Mouse (Mus musculus) embryonic fibroblast, embryonic 13.5 days (primary cell): Measurements from ENCODE around the gene 4931428F04Rik.

Experiments used
- CTCF ChIP-seq: IDR thresholded peaks from 2 replicates; pipeline ENCODE4 v1.5.1; 2011; ENCODE audit warnings: mild to moderate bottlenecking, control low read depth, low read length, moderate library complexity, borderline replicate concordance; ENCODE audit not compliant: insufficient read depth
- POLR2A ChIP-seq: IDR thresholded peaks from 2 replicates; pipeline ENCODE4 v1.6.1; 2011; ENCODE audit warnings: low read depth, mild to moderate bottlenecking, control low read depth, low read length, moderate library complexity

DNA sequence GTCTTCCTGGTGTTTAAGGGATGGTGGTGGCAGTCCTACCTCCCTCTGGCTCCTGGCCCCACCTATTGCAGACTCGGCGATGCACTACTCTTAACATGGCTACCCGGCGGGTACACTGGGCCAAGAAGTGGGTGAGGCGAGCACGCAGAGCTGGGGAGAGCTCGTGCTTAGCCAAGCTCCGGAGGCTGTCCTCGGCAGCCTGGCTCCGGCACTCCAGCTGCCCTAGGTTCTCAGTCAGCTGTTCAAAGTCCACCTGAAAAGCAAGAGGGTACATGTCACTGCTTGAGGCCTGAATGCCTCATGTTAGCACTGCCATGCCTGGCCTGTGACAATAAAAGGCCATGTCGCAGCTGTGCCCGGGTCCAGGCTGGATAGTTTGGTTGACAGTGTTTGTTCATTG, 40.7 kb upstream of the 4931428F04Rik start:
- no peak for TF ChIP-seq POLR2A
- TF ChIP-seq CTCF: no peak
